Mouse (Mus musculus) E14TG2a.4 (cell line): ENCODE measurements around the gene Cyp1a2.

Experiments
- CTCF ChIP-seq: conservative IDR thresholded peaks from 2 replicates; pipeline ENCODE4 v1.5.1; 2014; ENCODE audit warnings: low read length
- NANOG ChIP-seq: IDR thresholded peaks from 2 replicates; pipeline ENCODE4 v1.6.1; 2014; ENCODE audit warnings: borderline replicate concordance, low read length, mixed read lengths
- POU5F1 ChIP-seq: IDR thresholded peaks from 2 replicates; pipeline ENCODE4 v1.6.1; 2014; ENCODE audit warnings: low read length, borderline replicate concordance

GRCm38 (mm10) chr9:57633481-57634024, 50.0 kb downstream of the Cyp1a2 start:
- no peak for TF ChIP-seq CTCF
- TF ChIP-seq POU5F1: no peak
- TF ChIP-seq NANOG: no peak
